Mouse (Mus musculus): ENCODE measurements around the gene Odf3b.

Gene Odf3b

GRCm38 (mm10) chr15:89339696-89340095 is 39.4 kb downstream of the Odf3b start:
- no peak for DNase-seq (ENCODE audit: extremely low read depth, low read depth, low spot score)

GRCm38 (mm10) chr15:89336422-89336821 is 42.7 kb downstream of the Odf3b start:
- DNase-seq (ENCODE audit: extremely low read depth, low read depth, low spot score), result no peak

GRCm38 (mm10) chr15:89334774-89335537 is 44.1 kb downstream of the Odf3b start:
- no peak for DNase-seq (ENCODE audit: extremely low read depth, low read depth, low spot score)

- DNase-seq (ENCODE audit: extremely low read depth, low read depth, low spot score), result no peak
Observed at GRCm38 (mm10) chr15:89334271-89334670, 44.8 kb downstream of the Odf3b start, which contains the start of gene Miox. Gene Miox (plus strand): TSS chr15:89334398.
